Mouse (Mus musculus) gonadal fat pad, adult 2 months (tissue): ENCODE measurements around the gene Map4k5. TPM values are rescaled to one million over a fixed set of nuclear protein-coding genes. Genes with fewer than 3 reads are reported as not detected.

Source experiments
- DNase-seq: peaks from one replicate; pipeline ENCODE4 v3.0.0-alpha.2; 2012; ENCODE audit warnings: low read depth
- polyA plus RNA-seq: library from polyadenylated mRNA; depleted of rRNA; stranded (reverse); fragments of >200 nt; gene quantifications from 2 replicates; pipeline ENCODE4 v1.2.3, GENCODE M21; 2012

The Map4k5 gene
- polyA plus RNA-seq, 1 experiment: 6.3 TPM

GRCm38 (mm10) chr12:69887776-69888175, 5.2 kb downstream of the Map4k5 start:
- no peak for DNase-seq

- DNase-seq: no peak
Measured at GRCm38 (mm10) chr12:69885170-69885923, 7.7 kb downstream of the Map4k5 start.

GRCm38 (mm10) chr12:69884053-69884452, 8.9 kb downstream of the Map4k5 start:
- DNase-seq: no peak

GRCm38 (mm10) chr12:69881198-69881905, 11.6 kb downstream of the Map4k5 start:
- DNase-seq: peak; percentile 79

- DNase-seq: no peak
Measured at GRCm38 (mm10) chr12:69879739-69880138, 13.3 kb downstream of the Map4k5 start.

GRCm38 (mm10) chr12:69879172-69879665, 13.8 kb downstream of the Map4k5 start:
- peak; percentile 84 for DNase-seq

GRCm38 (mm10) chr12:69877842-69878363, 15.1 kb downstream of the Map4k5 start:
- peak; percentile 87 for DNase-seq

GRCm38 (mm10) chr12:69871632-69872031, 21.4 kb downstream of the Map4k5 start:
- no peak for DNase-seq

GRCm38 (mm10) chr12:69867338-69867737, 25.7 kb downstream of the Map4k5 start:
- no peak for DNase-seq

GRCm38 (mm10) chr12:69864164-69864692, 28.8 kb downstream of the Map4k5 start:
- no peak for DNase-seq

- DNase-seq: no peak
Measured at GRCm38 (mm10) chr12:69863505-69863904, 29.5 kb downstream of the Map4k5 start.

- no peak for DNase-seq
Measured at GRCm38 (mm10) chr12:69858847-69859246, 34.2 kb downstream of the Map4k5 start.

GRCm38 (mm10) chr12:69857597-69857996, 35.4 kb downstream of the Map4k5 start:
- no peak for DNase-seq

GRCm38 (mm10) chr12:69856398-69856797, 36.6 kb downstream of the Map4k5 start:
- DNase-seq: no peak

- DNase-seq: no peak
Measured at GRCm38 (mm10) chr12:69855641-69856300, 37.2 kb downstream of the Map4k5 start.

- DNase-seq: no peak
Measured at GRCm38 (mm10) chr12:69853942-69854341, 39.1 kb downstream of the Map4k5 start.

- no peak for DNase-seq
Measured at GRCm38 (mm10) chr12:69853387-69853786, 39.6 kb downstream of the Map4k5 start.

GRCm38 (mm10) chr12:69852288-69852687, 40.7 kb downstream of the Map4k5 start:
- peak; percentile 45 for DNase-seq

- DNase-seq: no peak
Measured at GRCm38 (mm10) chr12:69848083-69848878, 44.7 kb downstream of the Map4k5 start.

GRCm38 (mm10) chr12:69846499-69846898, 46.5 kb downstream of the Map4k5 start:
- DNase-seq: no peak

- DNase-seq: no peak
Measured at GRCm38 (mm10) chr12:69845722-69846121, 47.3 kb downstream of the Map4k5 start.
